In the genomic region with DNA sequence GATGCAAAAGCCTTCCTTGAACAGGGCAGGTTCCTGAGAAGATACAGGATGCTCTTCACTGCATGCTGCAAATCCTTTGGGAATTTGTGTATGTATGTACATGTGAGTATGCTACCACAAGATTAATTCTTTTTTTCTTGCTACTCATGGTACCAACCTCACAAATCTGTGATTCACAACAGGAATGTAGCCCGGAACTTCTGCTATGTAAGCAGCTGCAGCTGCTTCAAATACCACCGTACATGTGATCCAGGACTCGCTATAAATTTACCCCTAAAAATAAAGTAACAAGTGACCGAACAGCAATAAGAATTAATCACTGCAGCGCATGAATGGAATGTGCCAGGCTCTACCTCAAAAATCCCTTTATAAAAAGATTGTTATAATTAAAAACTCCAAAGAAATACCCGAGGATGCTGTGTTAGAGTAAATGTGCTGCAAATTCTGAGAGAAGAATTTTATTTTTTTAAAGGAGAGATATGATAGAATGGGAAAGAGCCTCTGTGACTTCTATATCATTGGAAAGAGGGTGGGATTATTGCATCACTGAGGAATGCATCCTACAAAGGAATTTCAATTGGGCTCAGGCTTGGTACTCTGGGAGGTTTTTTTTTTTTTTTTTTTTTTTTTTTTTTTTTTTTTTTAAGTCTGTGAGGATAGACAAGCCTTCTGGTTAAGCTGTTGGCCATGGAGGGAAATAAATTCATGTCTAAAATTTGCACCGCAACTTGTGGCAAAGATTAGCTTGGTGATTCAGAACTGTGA, we compare ENCODE assay signal across 14 mouse cellular contexts.
"Had no signal": no experiment of that assay in that cellular context is flagged by ENCODE, and none has a peak within 500 bp of the region (broad histone marks: within the 10 kb centered on the region; RNA-seq: fewer than 3 reads in every experiment).

No protein-coding gene starts in this region.

- H3K4me1 ChIP-seq: limb, embryonic 12.5 days; liver, embryonic 15.5 days had no signal

- H3K27me3 ChIP-seq: limb, embryonic 12.5 days; liver, embryonic 15.5 days had no signal

- H3K9me3 ChIP-seq: limb, embryonic 12.5 days; liver, embryonic 15.5 days had no signal

- H3K9ac ChIP-seq: limb, embryonic 12.5 days; liver, embryonic 15.5 days had no signal

- H3K36me3 ChIP-seq: limb, embryonic 12.5 days; liver, embryonic 15.5 days had no signal

- H3K4me3 ChIP-seq: limb, embryonic 12.5 days; liver, embryonic 15.5 days had no signal

- DNase-seq: kidney, adult 8-10 months; kidney, postnatal 36 days; lung, adult 2 months; lung, postnatal 4 days; right cerebral cortex, adult 18-20 months; right cerebral cortex, postnatal 25 days; thymus, postnatal 14 days had no signal

- H3K27ac ChIP-seq: limb, embryonic 12.5 days; liver, embryonic 15.5 days; stomach, postnatal 0 days had no signal

- H3K4me2 ChIP-seq: limb, embryonic 12.5 days; liver, embryonic 11.5 days; liver, embryonic 15.5 days; midbrain, embryonic 11.5 days had no signal

- ATAC-seq: lung, postnatal 0 days; midbrain, embryonic 16.5 days had no signal
